Mouse (Mus musculus): ENCODE measurements at regions not wholly inside any gene's neighbourhood (a gene's known extent, or its start where the extent isn't known, plus 50 kb on each side); places are given as distances from the start of the nearest gene placed in this dataset.

DNA sequence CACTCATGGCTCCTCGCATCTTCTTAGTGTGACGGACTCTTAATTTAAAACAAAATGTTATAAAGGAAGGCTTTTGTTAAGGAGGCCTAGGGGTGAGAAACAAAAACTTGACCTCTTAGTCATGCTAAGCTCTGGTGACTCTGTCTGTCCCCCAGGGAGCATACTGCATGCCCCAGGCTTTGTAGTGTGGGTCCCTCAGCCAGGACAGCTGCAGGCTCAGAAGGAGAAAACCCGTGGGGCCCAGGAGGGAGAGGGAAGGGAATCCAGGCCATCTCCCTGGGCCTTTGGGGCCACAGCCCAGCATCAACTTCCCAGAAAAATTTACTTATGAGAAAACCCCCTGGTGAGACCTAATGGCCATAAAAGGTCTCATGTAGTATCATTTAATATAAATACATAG lies 451.8 kb upstream of the Gulo start:
- no peak for DNase-seq (ENCODE audit: extremely low read depth, low read depth, low spot score)
- Histone ChIP-seq H3K4me3 (ENCODE audit: insufficient read depth, low read depth, low read length) (no peak overlapping the region), H3K27me3 (ENCODE audit: control insufficient read depth, insufficient read depth, low read length) (no peaks in the 10 kb centered on the region), H3K36me3 (ENCODE audit: control insufficient read depth, insufficient read depth, low read length) (no peaks in the 10 kb centered on the region), H3K79me2 (ENCODE audit: control insufficient read depth, insufficient read depth, low read length) (no peaks in the 10 kb centered on the region), H3K27ac (replicated peaks; ENCODE audit: insufficient read depth, low read depth, low read length) (no peak overlapping the region), H3K9ac (ENCODE audit: low read depth, low read length) (no peak overlapping the region), H3K4me1 (ENCODE audit: control insufficient read depth, insufficient read depth, low read length) (no peaks in the 10 kb centered on the region)
- 88% methylated on average over 3 of the region's 3 CpGs for WGBS
- TF ChIP-seq CTCF (IDR thresholded peaks at IDR 0.05; ENCODE audit: low read depth, low read length) (no peak), POLR2A (IDR thresholded peaks at IDR 0.05; ENCODE audit: extremely low read depth, insufficient read depth, low read length) (no peak)

DNA sequence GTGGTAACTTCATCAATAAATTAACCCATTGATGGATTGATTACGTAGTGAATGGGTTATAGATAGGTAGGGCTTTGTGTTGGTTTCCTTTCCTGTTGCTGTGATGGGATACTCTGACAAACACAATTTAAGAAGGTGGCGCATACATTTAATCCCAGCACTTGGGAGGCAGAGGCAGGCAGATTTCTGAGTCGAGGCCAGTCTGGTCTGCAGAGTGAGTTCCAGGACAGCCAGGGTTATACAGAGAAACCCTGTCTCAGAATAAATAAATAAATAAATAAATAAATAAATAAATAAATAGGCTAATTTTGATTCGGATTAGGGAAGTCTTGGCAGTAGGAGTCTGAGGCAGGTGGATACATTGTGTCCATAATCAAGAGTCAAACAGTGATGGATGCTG lies 449.7 kb upstream of the Gulo start:
- 85% methylated on average over 4 of the region's 4 CpGs for WGBS
- no peak overlapping the region for H3K4me3 ChIP-seq (ENCODE audit: insufficient read depth, low read depth, low read length)
- no peak for DNase-seq (ENCODE audit: extremely low read depth, low read depth, low spot score)
- no peaks in the 10 kb centered on the region for H3K27me3 ChIP-seq (ENCODE audit: control insufficient read depth, insufficient read depth, low read length)
- TF ChIP-seq CTCF (IDR thresholded peaks at IDR 0.05; ENCODE audit: low read depth, low read length) (no peak), POLR2A (IDR thresholded peaks at IDR 0.05; ENCODE audit: extremely low read depth, insufficient read depth, low read length) (no peak)
- no peaks in the 10 kb centered on the region for H3K4me1 ChIP-seq (ENCODE audit: control insufficient read depth, insufficient read depth, low read length)
- H3K27ac ChIP-seq (replicated peaks; ENCODE audit: insufficient read depth, low read depth, low read length), result no peak overlapping the region
- H3K36me3 ChIP-seq (ENCODE audit: control insufficient read depth, insufficient read depth, low read length), result no peaks in the 10 kb centered on the region
- no peaks in the 10 kb centered on the region for H3K79me2 ChIP-seq (ENCODE audit: control insufficient read depth, insufficient read depth, low read length)
- H3K9ac ChIP-seq (ENCODE audit: low read depth, low read length), result no peak overlapping the region

DNA sequence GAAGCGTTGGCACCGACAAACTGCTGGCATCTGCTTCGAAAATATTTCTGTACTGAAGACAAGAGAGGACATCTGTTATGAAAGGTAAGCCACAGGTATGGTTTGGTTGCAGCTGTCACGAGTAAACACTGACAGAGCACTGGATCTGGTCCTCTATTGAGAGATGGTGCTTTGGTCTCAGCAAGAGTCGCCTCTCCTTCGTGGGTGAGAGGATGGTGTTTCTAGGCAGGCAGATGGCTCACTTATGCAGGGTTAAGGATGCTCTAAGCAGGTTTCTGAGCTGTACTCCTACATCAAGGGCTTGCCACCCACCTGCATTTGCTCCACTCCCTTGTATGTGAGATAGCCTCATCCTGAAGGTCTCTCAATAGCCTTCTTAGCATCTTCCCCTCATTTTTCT lies 448.3 kb upstream of the Gulo start:
- Histone ChIP-seq H3K36me3 (ENCODE audit: control insufficient read depth, insufficient read depth, low read length) (no peaks in the 10 kb centered on the region), H3K79me2 (ENCODE audit: control insufficient read depth, insufficient read depth, low read length) (no peaks in the 10 kb centered on the region), H3K4me3 (ENCODE audit: insufficient read depth, low read depth, low read length) (no peak overlapping the region), H3K27me3 (ENCODE audit: control insufficient read depth, insufficient read depth, low read length) (no peaks in the 10 kb centered on the region), H3K4me1 (ENCODE audit: control insufficient read depth, insufficient read depth, low read length) (no peaks in the 10 kb centered on the region), H3K27ac (replicated peaks; ENCODE audit: insufficient read depth, low read depth, low read length) (no peak overlapping the region), H3K9ac (ENCODE audit: low read depth, low read length) (no peak overlapping the region)
- WGBS, result 75% methylated on average over 6 of the region's 6 CpGs
- no peak for DNase-seq (ENCODE audit: extremely low read depth, low read depth, low spot score)
- TF ChIP-seq POLR2A (IDR thresholded peaks at IDR 0.05; ENCODE audit: extremely low read depth, insufficient read depth, low read length) (no peak), CTCF (IDR thresholded peaks at IDR 0.05; ENCODE audit: low read depth, low read length) (no peak)

DNA sequence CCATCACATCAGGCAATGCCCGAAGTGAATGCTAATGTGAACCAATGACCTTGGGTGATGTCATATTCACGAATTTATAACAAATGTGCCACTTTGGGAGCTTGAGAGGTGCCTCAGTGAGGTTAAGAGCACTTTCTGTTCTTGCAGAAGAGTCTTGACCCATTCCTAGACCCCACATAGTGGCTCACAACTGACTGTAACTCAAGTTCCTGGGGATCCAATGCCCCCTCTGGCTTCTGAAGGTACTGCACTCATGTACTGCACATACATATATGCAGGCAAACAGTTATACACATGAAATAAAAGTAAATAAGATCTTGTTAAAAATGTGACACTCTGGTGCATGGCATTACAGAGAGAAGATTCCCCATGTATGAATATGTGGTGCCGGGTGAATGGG lies 443.8 kb upstream of the Gulo start:
- TF ChIP-seq POLR2A (IDR thresholded peaks at IDR 0.05; ENCODE audit: extremely low read depth, insufficient read depth, low read length) (no peak), CTCF (IDR thresholded peaks at IDR 0.05; ENCODE audit: low read depth, low read length) (no peak)
- 83% methylated on average over 3 of the region's 3 CpGs for WGBS
- no peaks in the 10 kb centered on the region for H3K4me1 ChIP-seq (ENCODE audit: control insufficient read depth, insufficient read depth, low read length)
- no peak overlapping the region for H3K4me3 ChIP-seq (ENCODE audit: insufficient read depth, low read depth, low read length)
- H3K27me3 ChIP-seq (ENCODE audit: control insufficient read depth, insufficient read depth, low read length), result no peaks in the 10 kb centered on the region
- no peaks in the 10 kb centered on the region for H3K36me3 ChIP-seq (ENCODE audit: control insufficient read depth, insufficient read depth, low read length)
- no peak overlapping the region for H3K9ac ChIP-seq (ENCODE audit: low read depth, low read length)
- no peaks in the 10 kb centered on the region for H3K79me2 ChIP-seq (ENCODE audit: control insufficient read depth, insufficient read depth, low read length)
- H3K27ac ChIP-seq (replicated peaks; ENCODE audit: insufficient read depth, low read depth, low read length), result no peak overlapping the region
- no peak for DNase-seq (ENCODE audit: extremely low read depth, low read depth, low spot score)

DNA sequence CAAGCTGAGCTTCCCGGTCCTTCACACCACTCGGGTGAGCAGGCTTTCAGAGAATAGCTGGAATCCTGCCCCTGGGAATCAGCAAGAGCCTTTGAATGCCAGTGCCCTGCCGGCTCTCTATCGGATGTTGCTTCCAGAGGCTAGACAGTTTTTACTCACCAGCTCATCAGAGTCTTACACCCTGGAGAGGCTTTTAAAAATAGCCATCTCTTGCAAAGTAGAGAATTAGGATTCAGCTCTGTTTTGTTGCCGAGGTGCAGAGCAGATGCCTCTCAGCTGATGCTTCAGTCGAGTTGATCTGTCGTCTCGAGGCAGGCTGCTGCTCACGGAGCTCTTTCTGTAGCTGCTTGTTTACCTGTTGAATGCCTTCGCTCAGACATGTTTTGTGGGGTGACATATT lies 441.3 kb upstream of the Gulo start:
- no peaks in the 10 kb centered on the region for H3K27me3 ChIP-seq (ENCODE audit: control insufficient read depth, insufficient read depth, low read length)
- H3K27ac ChIP-seq (replicated peaks; ENCODE audit: insufficient read depth, low read depth, low read length), result no peak overlapping the region
- no peak overlapping the region for H3K4me3 ChIP-seq (ENCODE audit: insufficient read depth, low read depth, low read length)
- no peak overlapping the region for H3K9ac ChIP-seq (ENCODE audit: low read depth, low read length)
- no peaks in the 10 kb centered on the region for H3K79me2 ChIP-seq (ENCODE audit: control insufficient read depth, insufficient read depth, low read length)
- H3K4me1 ChIP-seq (ENCODE audit: control insufficient read depth, insufficient read depth, low read length), result no peaks in the 10 kb centered on the region
- no peak for TF ChIP-seq POLR2A (IDR thresholded peaks at IDR 0.05; ENCODE audit: extremely low read depth, insufficient read depth, low read length)
- TF ChIP-seq CTCF (IDR thresholded peaks at IDR 0.05; ENCODE audit: low read depth, low read length), result no peak
- H3K36me3 ChIP-seq (ENCODE audit: control insufficient read depth, insufficient read depth, low read length), result no peaks in the 10 kb centered on the region
- DNase-seq (ENCODE audit: extremely low read depth, low read depth, low spot score), result no peak
- 60% methylated on average over 10 of the region's 10 CpGs for WGBS

DNA sequence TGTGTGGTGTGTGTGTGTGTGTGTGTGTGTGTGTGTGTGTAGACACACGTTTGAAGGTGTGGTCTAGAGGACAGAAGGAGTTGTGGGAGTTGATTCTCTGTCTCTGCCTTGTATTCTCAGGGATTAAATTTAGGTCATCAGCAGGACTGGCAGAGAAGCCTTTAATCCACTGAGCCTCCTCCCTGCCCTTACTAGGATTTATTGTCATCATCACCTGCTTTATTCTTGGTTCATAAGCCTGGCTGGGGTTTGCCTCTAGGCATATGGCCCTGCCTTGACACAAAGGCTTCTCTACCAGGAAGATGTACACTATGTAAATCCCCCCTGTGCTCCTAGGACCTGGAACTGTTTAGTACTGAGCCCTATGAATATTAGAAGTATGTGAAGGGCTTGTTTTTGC lies 433.6 kb upstream of the Gulo start:
- WGBS, result 9% methylated on average over 1 of the region's 1 CpGs
- no peak for TF ChIP-seq POLR2A (IDR thresholded peaks at IDR 0.05; ENCODE audit: extremely low read depth, insufficient read depth, low read length)
- TF ChIP-seq CTCF (IDR thresholded peaks at IDR 0.05; ENCODE audit: low read depth, low read length), result no peak
- H3K27ac ChIP-seq (replicated peaks; ENCODE audit: insufficient read depth, low read depth, low read length), result no peak overlapping the region
- no peak overlapping the region for H3K4me3 ChIP-seq (ENCODE audit: insufficient read depth, low read depth, low read length)
- H3K4me1 ChIP-seq (ENCODE audit: control insufficient read depth, insufficient read depth, low read length), result no peaks in the 10 kb centered on the region
- DNase-seq (ENCODE audit: extremely low read depth, low read depth, low spot score), result no peak
- no peak overlapping the region for H3K9ac ChIP-seq (ENCODE audit: low read depth, low read length)
- no peaks in the 10 kb centered on the region for H3K79me2 ChIP-seq (ENCODE audit: control insufficient read depth, insufficient read depth, low read length)
- H3K36me3 ChIP-seq (ENCODE audit: control insufficient read depth, insufficient read depth, low read length), result no peaks in the 10 kb centered on the region
- H3K27me3 ChIP-seq (ENCODE audit: control insufficient read depth, insufficient read depth, low read length), result 0 out of 2 replicates have a peak, but pooled peaks cover 2% of the 10 kb centered on the region
